Mouse (Mus musculus): ENCODE data around the gene Snx14. TPM values are rescaled to one million over a fixed set of nuclear protein-coding genes. Genes with fewer than 3 reads are reported as not detected.
"Not testable (repeated sequence)": the region's sequence is repeated elsewhere in the genome, so short reads cannot be mapped to it uniquely, and the experiment has no call there.

Snx14 gene
- polyA plus RNA-seq, 1 experiment from 2014 or later = 31.8 TPM

- peaks cover 72% of the 10 kb centered on the region for H3K36me3 ChIP-seq (ENCODE audit: control insufficient read depth, insufficient read depth, low read length)
- H3K4me2 ChIP-seq (ENCODE audit: low read length); DNase-seq; ATAC-seq (ENCODE audit: low FRiP score, low TSS enrichment); H3K4me1 ChIP-seq (ENCODE audit: control insufficient read depth, insufficient read depth, low read length); H3K4me3 ChIP-seq (replicated peaks; ENCODE audit: low read depth, low read length); H3K27ac ChIP-seq (replicated peaks; ENCODE audit: low read depth, low read length); H3K9ac ChIP-seq (replicated peaks; ENCODE audit: low read length); H3K27me3 ChIP-seq (ENCODE audit: control insufficient read depth, insufficient read depth, low read length); H3K9me3 ChIP-seq (ENCODE audit: control insufficient read depth, low read length): not testable (repeated sequence)
- 93% methylated on average over 4 of the region's 4 CpGs for WGBS
Observed at GRCm38 (mm10) chr9:88461017-88461416, 22.3 kb upstream of the Snx14 start.

- H3K36me3 ChIP-seq (ENCODE audit: control insufficient read depth, insufficient read depth, low read length) = no peaks in the 10 kb centered on the region
- peaks cover 6% of the 10 kb centered on the region for H3K4me1 ChIP-seq (ENCODE audit: control insufficient read depth, insufficient read depth, low read length)
- no peaks in the 10 kb centered on the region for H3K27me3 ChIP-seq (ENCODE audit: control insufficient read depth, insufficient read depth, low read length)
- H3K9me3 ChIP-seq (ENCODE audit: control insufficient read depth, low read length) = no peaks in the 10 kb centered on the region
- peak overlapping the region; percentile 82 for H3K4me2 ChIP-seq (ENCODE audit: low read length)
- H3K27ac ChIP-seq (replicated peaks; ENCODE audit: low read depth, low read length) = no peak overlapping the region
- no peak for DNase-seq
- ATAC-seq (ENCODE audit: low FRiP score, low TSS enrichment) = no peak
- H3K9ac ChIP-seq (replicated peaks; ENCODE audit: low read length) = no peak overlapping the region
- no peak overlapping the region for H3K4me3 ChIP-seq (replicated peaks; ENCODE audit: low read depth, low read length)
- 25% methylated on average over 5 of the region's 5 CpGs for WGBS
Observed at GRCm38 (mm10) chr9:88439991-88440390, 1.2 kb upstream of the Snx14 start.

DNA sequence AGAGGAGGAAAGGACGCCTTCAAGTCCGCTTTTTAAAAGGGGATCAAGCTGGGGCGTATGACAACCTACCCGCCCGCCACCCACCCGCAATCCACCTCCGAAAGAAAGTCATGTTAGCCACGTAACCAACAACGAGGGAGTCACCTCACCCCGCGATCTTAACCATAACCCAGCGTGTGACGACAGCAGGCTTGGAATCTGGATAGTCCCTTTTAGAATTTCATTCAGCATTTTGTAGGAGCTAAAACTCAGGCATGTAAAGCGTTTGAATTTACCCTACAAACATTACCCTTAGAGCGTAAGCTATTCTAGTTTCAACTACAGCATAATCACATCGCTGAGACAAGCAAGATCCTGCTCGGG lies 461 bp upstream of the Snx14 start:
- under 1% methylated on average over 17 of the region's 17 CpGs for WGBS
- H3K9ac ChIP-seq (replicated peaks; ENCODE audit: low read length) = peak overlapping the region; percentile 76
- H3K4me1 ChIP-seq (ENCODE audit: control insufficient read depth, insufficient read depth, low read length) = peaks cover 6% of the 10 kb centered on the region
- DNase-seq (no peak), ATAC-seq (ENCODE audit: low FRiP score, low TSS enrichment) (no peak)
- H3K36me3 ChIP-seq (ENCODE audit: control insufficient read depth, insufficient read depth, low read length) = no peaks in the 10 kb centered on the region
- peak overlapping the region; percentile 91 for H3K27ac ChIP-seq (replicated peaks; ENCODE audit: low read depth, low read length)
- no peaks in the 10 kb centered on the region for H3K27me3 ChIP-seq (ENCODE audit: control insufficient read depth, insufficient read depth, low read length)
- H3K4me3 ChIP-seq (replicated peaks; ENCODE audit: low read depth, low read length) = peak overlapping the region; percentile 73
- peak overlapping the region; percentile 82 for H3K4me2 ChIP-seq (ENCODE audit: low read length)
- no peaks in the 10 kb centered on the region for H3K9me3 ChIP-seq (ENCODE audit: control insufficient read depth, low read length)

GRCm38 (mm10) chr9:88438237-88438554 lies 562 bp downstream of the Snx14 start:
- 2% methylated on average over 15 of the region's 15 CpGs for WGBS
- Histone ChIP-seq H3K27me3 (ENCODE audit: control insufficient read depth, insufficient read depth, low read length) (no peaks in the 10 kb centered on the region), H3K4me2 (ENCODE audit: low read length) (peak overlapping the region; percentile 82), H3K36me3 (ENCODE audit: control insufficient read depth, insufficient read depth, low read length) (no peaks in the 10 kb centered on the region), H3K27ac (replicated peaks; ENCODE audit: low read depth, low read length) (peak overlapping the region; percentile 91), H3K9ac (replicated peaks; ENCODE audit: low read length) (peak overlapping the region; percentile 76), H3K4me1 (ENCODE audit: control insufficient read depth, insufficient read depth, low read length) (peaks cover 6% of the 10 kb centered on the region), H3K9me3 (ENCODE audit: control insufficient read depth, low read length) (no peaks in the 10 kb centered on the region), H3K4me3 (replicated peaks; ENCODE audit: low read depth, low read length) (peak overlapping the region; percentile 73)
- DNase-seq = no peak
- 0 out of 2 replicates have a peak, but pooled peaks have one; percentile 1 for ATAC-seq (ENCODE audit: low FRiP score, low TSS enrichment)

DNA sequence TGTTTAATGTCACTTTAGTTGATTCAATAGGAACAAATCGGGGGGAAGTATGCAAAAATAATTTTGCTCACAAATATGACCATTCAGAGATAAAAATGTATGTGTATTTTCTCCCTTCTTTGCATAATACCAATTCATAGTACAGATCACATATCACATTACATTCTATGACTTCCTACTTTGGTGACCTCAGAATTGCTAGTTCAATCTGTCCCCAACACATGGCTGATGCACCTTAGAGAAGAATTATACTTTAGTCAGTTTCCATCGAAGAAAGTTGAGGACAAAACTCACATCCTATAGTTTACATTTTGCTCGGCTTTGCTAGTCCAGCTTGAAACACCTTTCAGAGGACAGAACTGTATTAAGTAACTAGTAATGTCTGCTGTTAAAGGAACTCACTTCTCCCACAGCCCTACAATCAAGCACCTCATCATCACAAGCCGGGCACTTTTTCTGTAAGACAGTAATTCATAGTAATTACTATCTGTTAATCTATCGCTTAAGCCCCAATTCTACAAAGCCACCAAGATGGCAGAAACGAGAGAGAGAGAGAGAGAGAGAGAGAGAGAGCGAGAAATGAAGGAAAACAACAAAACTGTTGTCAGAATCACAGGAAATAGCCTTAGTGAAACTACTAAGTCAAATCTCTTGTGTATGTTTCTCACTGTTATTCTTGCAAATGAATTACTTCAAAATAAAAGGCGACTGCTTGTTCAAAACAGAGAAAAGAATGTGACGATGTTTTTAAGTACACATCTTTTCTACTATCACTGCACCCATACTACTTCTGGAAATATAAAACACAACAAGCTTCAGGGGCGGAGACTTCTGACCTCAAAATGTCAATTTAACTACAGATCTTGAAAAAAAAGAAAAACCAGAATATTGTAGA lies 1.2 kb downstream of the Snx14 start:
- DNase-seq (peak; percentile 9), ATAC-seq (ENCODE audit: low FRiP score, low TSS enrichment) (no peak)
- Histone ChIP-seq H3K4me3 (replicated peaks; ENCODE audit: low read depth, low read length) (peak overlapping the region; percentile 73), H3K9me3 (ENCODE audit: control insufficient read depth, low read length) (no peaks in the 10 kb centered on the region), H3K27me3 (ENCODE audit: control insufficient read depth, insufficient read depth, low read length) (no peaks in the 10 kb centered on the region), H3K36me3 (ENCODE audit: control insufficient read depth, insufficient read depth, low read length) (no peaks in the 10 kb centered on the region), H3K27ac (replicated peaks; ENCODE audit: low read depth, low read length) (no peak overlapping the region), H3K9ac (replicated peaks; ENCODE audit: low read length) (peak overlapping the region; percentile 76; the same call in 1 of the 2 replicates), H3K4me2 (ENCODE audit: low read length) (peak overlapping the region; percentile 82), H3K4me1 (ENCODE audit: control insufficient read depth, insufficient read depth, low read length) (peaks cover 6% of the 10 kb centered on the region)
- 66% methylated on average over 10 of the region's 10 CpGs for WGBS

GRCm38 (mm10) chr9:88424356-88424755 lies 14.4 kb downstream of the Snx14 start:
- Histone ChIP-seq H3K36me3 (ENCODE audit: control insufficient read depth, insufficient read depth, low read length) (peaks cover 14% of the 10 kb centered on the region), H3K4me2 (ENCODE audit: low read length) (no peak overlapping the region), H3K4me3 (replicated peaks; ENCODE audit: low read depth, low read length) (no peak overlapping the region), H3K9ac (replicated peaks; ENCODE audit: low read length) (no peak overlapping the region), H3K27me3 (ENCODE audit: control insufficient read depth, insufficient read depth, low read length) (no peaks in the 10 kb centered on the region), H3K27ac (replicated peaks; ENCODE audit: low read depth, low read length) (no peak overlapping the region), H3K4me1 (ENCODE audit: control insufficient read depth, insufficient read depth, low read length) (no peaks in the 10 kb centered on the region), H3K9me3 (ENCODE audit: control insufficient read depth, low read length) (no peaks in the 10 kb centered on the region)
- ATAC-seq (ENCODE audit: low FRiP score, low TSS enrichment) (no peak), DNase-seq (no peak)
- 93% methylated on average over 2 of the region's 2 CpGs for WGBS

- no peak for DNase-seq
- Histone ChIP-seq H3K27ac (replicated peaks; ENCODE audit: low read depth, low read length) (no peak overlapping the region), H3K9ac (replicated peaks; ENCODE audit: low read length) (no peak overlapping the region), H3K4me2 (ENCODE audit: low read length) (no peak overlapping the region), H3K27me3 (ENCODE audit: control insufficient read depth, insufficient read depth, low read length) (no peaks in the 10 kb centered on the region), H3K4me1 (ENCODE audit: control insufficient read depth, insufficient read depth, low read length) (no peaks in the 10 kb centered on the region), H3K9me3 (ENCODE audit: control insufficient read depth, low read length) (no peaks in the 10 kb centered on the region), H3K36me3 (ENCODE audit: control insufficient read depth, insufficient read depth, low read length) (peaks cover 20% of the 10 kb centered on the region), H3K4me3 (replicated peaks; ENCODE audit: low read depth, low read length) (no peak overlapping the region)
- ATAC-seq (ENCODE audit: low FRiP score, low TSS enrichment) = no peak
- WGBS = 98% methylated on average over 4 of the region's 4 CpGs
Observed at GRCm38 (mm10) chr9:88422428-88422827, 16.3 kb downstream of the Snx14 start.

DNA sequence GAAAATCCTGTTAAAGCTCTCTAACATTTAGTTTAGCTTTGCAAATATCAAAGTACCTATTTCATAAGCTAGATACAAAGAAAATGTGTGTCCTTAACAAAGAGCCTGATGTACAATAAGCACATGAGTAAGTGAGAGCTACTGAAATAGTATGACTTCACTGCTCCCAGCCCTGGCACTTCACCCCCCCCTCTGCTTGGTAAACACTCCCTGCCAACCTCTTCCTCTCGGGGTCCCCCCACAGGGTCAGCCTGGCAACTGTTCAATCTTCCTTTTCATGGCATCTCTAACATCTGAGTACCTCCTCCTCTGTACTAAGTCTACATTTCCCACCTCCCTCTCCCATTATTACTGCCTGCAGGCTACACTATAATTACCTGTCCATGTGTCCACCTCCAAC lies 22.0 kb downstream of the Snx14 start:
- Histone ChIP-seq H3K9me3 (ENCODE audit: control insufficient read depth, low read length) (no peaks in the 10 kb centered on the region), H3K36me3 (ENCODE audit: control insufficient read depth, insufficient read depth, low read length) (peaks cover 22% of the 10 kb centered on the region), H3K4me1 (ENCODE audit: control insufficient read depth, insufficient read depth, low read length) (no peaks in the 10 kb centered on the region), H3K4me2 (ENCODE audit: low read length) (no peak overlapping the region), H3K9ac (replicated peaks; ENCODE audit: low read length) (no peak overlapping the region), H3K27me3 (ENCODE audit: control insufficient read depth, insufficient read depth, low read length) (no peaks in the 10 kb centered on the region), H3K27ac (replicated peaks; ENCODE audit: low read depth, low read length) (no peak overlapping the region), H3K4me3 (replicated peaks; ENCODE audit: low read depth, low read length) (no peak overlapping the region)
- DNase-seq = no peak
- 75% methylated on average over 1 of the region's 1 CpGs for WGBS
- ATAC-seq (ENCODE audit: low FRiP score, low TSS enrichment) = no peak

DNA sequence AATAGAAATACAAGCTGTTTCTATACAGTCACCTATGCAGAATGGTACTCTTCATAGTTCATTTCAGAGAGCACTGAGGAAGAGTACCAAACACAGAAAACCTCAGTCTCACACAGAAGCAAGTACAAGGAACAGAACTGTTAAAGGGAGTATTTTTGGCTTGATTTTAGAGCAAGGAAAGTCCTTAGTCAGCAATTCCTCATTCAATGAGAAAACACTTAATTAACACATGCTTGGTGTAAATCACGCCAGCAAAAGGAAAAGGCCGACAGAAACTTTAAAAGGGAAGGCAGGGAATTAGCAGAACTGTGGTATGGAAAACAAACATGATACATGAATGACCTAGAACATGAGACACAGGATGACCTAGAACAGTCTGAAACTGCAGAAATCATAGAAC lies 28.8 kb downstream of the Snx14 start:
- WGBS = 85% methylated on average over 2 of the region's 2 CpGs
- no peak overlapping the region for H3K9ac ChIP-seq (replicated peaks; ENCODE audit: low read length)
- H3K4me2 ChIP-seq (ENCODE audit: low read length) = no peak overlapping the region
- H3K27ac ChIP-seq (replicated peaks; ENCODE audit: low read depth, low read length) = no peak overlapping the region
- no peak for ATAC-seq (ENCODE audit: low FRiP score, low TSS enrichment)
- no peaks in the 10 kb centered on the region for H3K27me3 ChIP-seq (ENCODE audit: control insufficient read depth, insufficient read depth, low read length)
- DNase-seq = no peak
- H3K36me3 ChIP-seq (ENCODE audit: control insufficient read depth, insufficient read depth, low read length) = peaks cover 28% of the 10 kb centered on the region
- no peaks in the 10 kb centered on the region for H3K4me1 ChIP-seq (ENCODE audit: control insufficient read depth, insufficient read depth, low read length)
- H3K9me3 ChIP-seq (ENCODE audit: control insufficient read depth, low read length) = no peaks in the 10 kb centered on the region
- H3K4me3 ChIP-seq (replicated peaks; ENCODE audit: low read depth, low read length) = no peak overlapping the region

Measured in midbrain, embryonic 14.5 days (tissue).